Mouse (Mus musculus) ZHBTc4 (cell line): ENCODE results near the gene Qrich2.

Experiments
- DNase-seq: peaks from one replicate; pipeline ENCODE4 v3.0.0-alpha.2; 2011; ENCODE audit warnings: low read depth, low spot score

Gene Qrich2

GRCm38 (mm10) chr11:116430723-116431427, 35.2 kb downstream of the Qrich2 start:
- no peak for DNase-seq

GRCm38 (mm10) chr11:116429862-116430613, 36.0 kb downstream of the Qrich2 start:
- DNase-seq = peak; percentile 25

- DNase-seq = peak; percentile 75
Measured at GRCm38 (mm10) chr11:116428872-116429859, 36.9 kb downstream of the Qrich2 start.

GRCm38 (mm10) chr11:116426852-116427575, 39.0 kb downstream of the Qrich2 start:
- peak; percentile 90 for DNase-seq

- peak; percentile 90 for DNase-seq
Measured at GRCm38 (mm10) chr11:116426328-116426727, 39.7 kb downstream of the Qrich2 start.

GRCm38 (mm10) chr11:116424621-116425407, 41.2 kb downstream of the Qrich2 start:
- DNase-seq = peak; percentile 44

GRCm38 (mm10) chr11:116423782-116424620, 42.0 kb downstream of the Qrich2 start:
- no peak for DNase-seq

- peak; percentile 4 for DNase-seq
Measured at GRCm38 (mm10) chr11:116423214-116423613, 42.8 kb downstream of the Qrich2 start.

- DNase-seq = no peak
Measured at GRCm38 (mm10) chr11:116422562-116422961, 43.5 kb downstream of the Qrich2 start.

GRCm38 (mm10) chr11:116421102-116421501, 44.9 kb downstream of the Qrich2 start:
- no peak for DNase-seq

GRCm38 (mm10) chr11:116418841-116419462, 47.1 kb downstream of the Qrich2 start:
- no peak for DNase-seq

- peak; percentile 48 for DNase-seq
Measured at GRCm38 (mm10) chr11:116418194-116418840, 47.7 kb downstream of the Qrich2 start.

- DNase-seq = no peak
Measured at GRCm38 (mm10) chr11:116417054-116417453, 49.0 kb downstream of the Qrich2 start.

- no peak for DNase-seq
Measured at GRCm38 (mm10) chr11:116416196-116416943, 49.7 kb downstream of the Qrich2 start.

- no peak for DNase-seq
Measured at GRCm38 (mm10) chr11:116413631-116414022, 52.4 kb downstream of the Qrich2 start.

GRCm38 (mm10) chr11:116412904-116413630, 53.0 kb downstream of the Qrich2 start, which contains the start of gene Rnf157:
Rnf157 (minus strand) TSS chr11:116413032.
- peak; percentile 88 for DNase-seq
